In the genomic region with DNA sequence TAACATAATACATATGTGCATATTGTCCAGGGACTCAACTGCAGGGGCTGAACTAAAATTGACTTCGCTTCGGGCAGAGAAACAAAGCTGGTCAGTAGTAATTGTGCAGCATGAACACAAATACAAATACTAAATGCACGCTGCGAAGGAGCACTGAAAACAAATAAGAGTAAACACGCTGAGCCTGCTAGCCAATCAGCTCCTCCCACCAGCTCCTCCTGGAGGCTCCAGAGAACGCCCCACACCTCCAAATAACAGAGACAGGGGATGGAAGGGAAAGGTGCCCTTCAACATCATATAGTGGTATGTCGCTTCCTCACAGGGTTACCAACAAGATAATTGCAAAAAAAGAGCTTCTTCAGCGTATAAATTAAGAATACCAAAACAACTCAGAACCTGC, we compare ENCODE assay signal across 8 mouse cellular contexts.
DNase-seq lines count a peak whose midpoint lies in the region; ATAC-seq and TF ChIP-seq lines count a peak whose summit lies in the region.

No protein-coding gene starts in this region.

- H3K4me1 ChIP-seq in heart, embryonic 11.5 days (ENCODE audit: control insufficient read depth, insufficient read depth, low read length), result peaks cover 45% of the 10 kb centered on the region
- no peaks in the 10 kb centered on the region; the same call in none of the 2 replicates for H3K4me1 ChIP-seq in midbrain, postnatal 0 days (ENCODE audit: insufficient read depth, low read length)

- ATAC-seq in heart, embryonic 11.5 days (replicated peaks; ENCODE audit: insufficient number of reproducible peaks, low FRiP score, low TSS enrichment), result no peak
- ATAC-seq in midbrain, postnatal 0 days (ENCODE audit: low FRiP score), result peak; percentile 48; the same call in 1 of the 2 replicates

- H3K4me3 ChIP-seq in heart, embryonic 11.5 days (ENCODE audit: low read depth, low read length), result no peak overlapping the region; the same call in 1 of the 2 replicates
- peak overlapping the region; percentile 41 for H3K4me3 ChIP-seq in midbrain, postnatal 0 days (ENCODE audit: low read depth, low read length)

- peak; percentile 32 for TF ChIP-seq CTCF in midbrain, postnatal 0 days (IDR thresholded peaks at IDR 0.05)

- DNase-seq in heart, postnatal 36 days, result no peak
- DNase-seq in cerebellum, adult 8-10 months, result peak; percentile 30
- peak; percentile 24 to 39 for DNase-seq in frontal cortex, postnatal 10 days (ENCODE audit: low spot score in 2 of 2)
- peak; percentile 10 to 12 for DNase-seq in layer of hippocampus, postnatal 25 days (ENCODE audit: extremely low spot score in 1 of 2, low spot score in 1 of 2)
- DNase-seq in midbrain, postnatal 0 days (ENCODE audit: low spot score), result peak; percentile 83
- DNase-seq in urinary bladder, postnatal 10 days (ENCODE audit: low spot score), result no peak
- no peak for DNase-seq in gastrocnemius, postnatal 10 days

- peak overlapping the region; percentile 63 for H3K4me2 ChIP-seq in heart, embryonic 11.5 days
- H3K4me2 ChIP-seq in midbrain, postnatal 0 days (ENCODE audit: low read depth, low read length, poor library complexity, severe bottlenecking), result peak overlapping the region; percentile 68

- no peak overlapping the region for H3K9ac ChIP-seq in heart, embryonic 11.5 days (ENCODE audit: low read depth, low read length)
- H3K9ac ChIP-seq in midbrain, postnatal 0 days (replicated peaks; ENCODE audit: low read length, poor library complexity, severe bottlenecking), result peak overlapping the region; percentile 75

- no peaks in the 10 kb centered on the region for H3K36me3 ChIP-seq in heart, embryonic 11.5 days (ENCODE audit: control insufficient read depth, insufficient read depth, low read length)
- no peaks in the 10 kb centered on the region for H3K36me3 ChIP-seq in midbrain, postnatal 0 days (ENCODE audit: insufficient read depth, low read length)

- 39% methylated on average over 8 of the region's 8 CpGs for WGBS in heart, embryonic 11.5 days (ENCODE audit: insufficient replicate concordance)
- WGBS in midbrain, postnatal 0 days, result 5% methylated on average over 8 of the region's 8 CpGs

- no peaks in the 10 kb centered on the region for H3K27me3 ChIP-seq in heart, embryonic 11.5 days (ENCODE audit: control insufficient read depth, insufficient read depth, low read length)
- no peaks in the 10 kb centered on the region for H3K27me3 ChIP-seq in midbrain, postnatal 0 days (ENCODE audit: insufficient read depth, low read length)

- H3K9me3 ChIP-seq in heart, embryonic 11.5 days (replicated peaks; ENCODE audit: control insufficient read depth, low read length), result no peaks in the 10 kb centered on the region
- H3K9me3 ChIP-seq in midbrain, postnatal 0 days (ENCODE audit: low read length), result no peaks in the 10 kb centered on the region

- intact Hi-C loops in heart, postnatal 36 days (cut with DNase I), result loop anchor here (5.0 to 10.0 kb wide), 4 partner anchors 85 to 1188 kb away; no protein-coding TSS in a partner anchor

- peak overlapping the region; percentile 94 for H3K27ac ChIP-seq in heart, embryonic 11.5 days (ENCODE audit: low read depth, low read length)
- H3K27ac ChIP-seq in midbrain, postnatal 0 days (ENCODE audit: low read depth, low read length), result peak overlapping the region; percentile 92

Comparison
In these comparisons a context has a peak if more than half of its experiments do, and no peak if none do; other contexts are left out.
1. DNase-seq: peak in cerebellum, adult 8-10 months (single experiment), frontal cortex, postnatal 10 days (2 of 2), layer of hippocampus, postnatal 25 days (2 of 2) and midbrain, postnatal 0 days (single experiment); none in heart, postnatal 36 days (0 of 2), urinary bladder, postnatal 10 days (single experiment) and gastrocnemius, postnatal 10 days (single experiment).